Mouse (Mus musculus): ENCODE results near the gene Tro. TPM values are rescaled to one million over a fixed set of nuclear protein-coding genes. Genes with fewer than 3 reads are reported as not detected.
A peak's percentile ranks its signal among the peaks of the same experiment; 100 is the strongest.

The Tro gene
- polyA plus RNA-seq (2014; fragmentation: Nextera tagmentation; extraction: Ambion mirVana): 38.1 and 40.8 TPM in 2 replicates

DNA sequence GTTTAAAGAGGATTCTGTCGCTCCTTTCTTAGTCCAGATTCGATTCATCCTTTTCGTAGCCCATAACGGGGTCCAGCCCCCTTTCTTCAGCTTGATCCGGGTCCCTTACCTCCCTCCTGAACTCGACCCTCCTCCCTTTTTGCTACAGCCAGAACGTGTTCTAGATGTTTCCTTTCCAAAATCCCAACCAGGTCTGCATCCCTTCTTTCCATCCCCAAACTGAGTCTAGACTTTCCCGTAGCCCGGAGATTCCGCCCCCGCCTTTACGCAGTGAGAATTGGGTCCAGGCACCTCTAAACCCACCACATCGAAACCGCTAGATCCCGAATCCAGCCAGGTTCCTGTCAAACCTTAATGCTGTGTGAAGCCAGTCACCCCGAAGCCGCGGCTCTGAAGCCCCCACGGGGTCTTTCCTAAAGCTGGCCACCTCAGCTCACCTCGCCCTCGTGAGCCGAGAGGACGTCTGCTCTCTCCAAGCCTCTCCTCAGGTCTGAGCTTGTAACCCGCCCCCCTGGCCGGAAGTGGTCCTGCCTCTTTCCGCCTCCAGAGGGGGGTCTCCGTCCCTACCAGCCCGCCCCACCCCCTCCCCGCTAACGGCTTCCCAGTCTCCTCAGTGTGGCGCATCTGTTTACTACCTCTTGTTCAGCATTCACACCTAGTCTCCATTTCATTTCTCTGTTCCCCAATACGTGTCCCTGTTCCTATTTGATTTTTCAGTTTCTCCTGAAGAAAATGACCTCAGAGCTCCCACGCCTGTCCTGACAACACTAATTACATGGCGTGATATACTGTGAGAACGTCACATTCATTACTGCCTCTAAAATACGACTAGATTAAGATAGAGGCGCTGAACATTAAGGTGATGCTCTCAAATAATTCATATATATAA is at the start of gene Tro:
Gene Tro (minus strand): TSS at position 676 of the 889 bp plus-strand sequence.
- H3K4me3 ChIP-seq (ENCODE audit: low read depth, low read length): peak within 1 kb of the TSS; percentile 51
- H3K27me3 ChIP-seq (replicated peaks; ENCODE audit: control insufficient read depth, insufficient read depth, low read length): peaks cover 2% of the 10 kb centered on the region; the same call in 1 of the 2 replicates
- peak within 1 kb of the TSS; percentile 50 for H3K4me2 ChIP-seq (ENCODE audit: low read depth, low read length)
- H3K9ac ChIP-seq (ENCODE audit: low read depth, low read length): peak within 1 kb of the TSS; percentile 64
- ATAC-seq (ENCODE audit: low read depth) (peak; percentile 94), DNase-seq (ENCODE audit: low spot score) (peak; percentile 82)
- H3K9me3 ChIP-seq (ENCODE audit: control insufficient read depth, low read length): no peaks in the 10 kb centered on the region
- H3K27ac ChIP-seq (replicated peaks; ENCODE audit: low read depth, low read length): peak within 1 kb of the TSS; percentile 53
- no peaks in the 10 kb centered on the region for H3K4me1 ChIP-seq (ENCODE audit: control insufficient read depth, insufficient read depth, low read length)
- 0 out of 2 replicates have a peak, but pooled peaks cover 11% of the 10 kb centered on the region for H3K36me3 ChIP-seq (ENCODE audit: control insufficient read depth, insufficient read depth, low read length)
- WGBS: 27% methylated on average over 33 of the region's 37 CpGs

DNA sequence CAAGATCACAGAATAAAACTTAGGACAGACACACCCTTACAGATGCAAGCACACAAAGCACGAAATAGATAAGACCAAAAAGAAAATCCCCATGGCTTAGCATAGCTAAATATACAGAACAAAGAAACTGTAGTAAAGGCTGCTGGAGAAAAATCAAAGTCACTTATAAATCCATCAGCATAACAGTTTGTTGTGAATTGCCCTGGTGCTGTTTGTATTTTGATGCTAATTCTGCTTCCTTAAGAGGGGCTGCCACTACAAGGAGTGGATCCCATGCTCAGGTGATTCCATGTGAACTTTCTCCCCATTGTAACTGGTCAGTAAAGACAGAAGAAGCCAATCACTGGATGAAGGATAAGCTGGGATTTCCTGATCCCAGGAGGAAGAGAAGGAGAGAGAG is 20.1 kb upstream of the Tro start:
- 34% methylated on average over 1 of the region's 1 CpGs for WGBS

DNA sequence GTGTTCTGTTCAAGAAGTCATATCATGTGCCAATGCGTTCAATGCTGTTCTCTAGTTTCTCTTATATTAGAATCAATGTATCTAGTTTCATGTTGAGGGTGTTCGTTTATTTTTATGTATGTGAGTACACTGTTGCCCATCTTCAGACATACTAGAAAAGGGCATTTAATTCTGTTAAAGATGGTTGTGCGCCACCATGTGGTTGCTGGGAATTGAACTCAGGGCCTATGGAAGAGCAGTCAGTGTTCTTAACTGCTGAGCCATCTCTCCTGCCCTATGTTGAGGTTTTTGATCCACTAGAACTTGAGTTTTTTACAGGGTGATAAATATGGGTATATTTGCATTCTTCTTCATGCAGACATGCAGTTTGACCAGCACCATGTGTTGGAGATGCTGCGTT is 5.4 kb upstream of the Tro start:
- Histone ChIP-seq H3K36me3 (ENCODE audit: control insufficient read depth, insufficient read depth, low read length) (no peaks in the 10 kb centered on the region), H3K4me2 (ENCODE audit: low read depth, low read length) (no peak overlapping the region), H3K27me3 (replicated peaks; ENCODE audit: control insufficient read depth, insufficient read depth, low read length) (no peaks in the 10 kb centered on the region), H3K9ac (ENCODE audit: low read depth, low read length) (no peak overlapping the region), H3K9me3 (ENCODE audit: control insufficient read depth, low read length) (no peaks in the 10 kb centered on the region), H3K4me3 (ENCODE audit: low read depth, low read length) (no peak overlapping the region), H3K27ac (replicated peaks; ENCODE audit: low read depth, low read length) (no peak overlapping the region), H3K4me1 (ENCODE audit: control insufficient read depth, insufficient read depth, low read length) (no peaks in the 10 kb centered on the region)
- no peak for DNase-seq (ENCODE audit: low spot score)
- ATAC-seq (ENCODE audit: low read depth): no peak
- WGBS: 40% methylated on average over 4 of the region's 4 CpGs

More for the DNA sequence above, 20.1 kb upstream of the Tro start:
- no peak overlapping the region for H3K9ac ChIP-seq (ENCODE audit: low read depth, low read length)
- H3K36me3 ChIP-seq (ENCODE audit: control insufficient read depth, insufficient read depth, low read length): no peaks in the 10 kb centered on the region
- DNase-seq (ENCODE audit: low spot score): no peak
- no peaks in the 10 kb centered on the region for H3K9me3 ChIP-seq (ENCODE audit: control insufficient read depth, low read length)
- no peak overlapping the region for H3K4me3 ChIP-seq (ENCODE audit: low read depth, low read length)
- H3K27me3 ChIP-seq (replicated peaks; ENCODE audit: control insufficient read depth, insufficient read depth, low read length): no peaks in the 10 kb centered on the region
- no peak for ATAC-seq (ENCODE audit: low read depth)
- no peaks in the 10 kb centered on the region for H3K4me1 ChIP-seq (ENCODE audit: control insufficient read depth, insufficient read depth, low read length)
- no peak overlapping the region for H3K4me2 ChIP-seq (ENCODE audit: low read depth, low read length)
- no peak overlapping the region for H3K27ac ChIP-seq (replicated peaks; ENCODE audit: low read depth, low read length)

DNA sequence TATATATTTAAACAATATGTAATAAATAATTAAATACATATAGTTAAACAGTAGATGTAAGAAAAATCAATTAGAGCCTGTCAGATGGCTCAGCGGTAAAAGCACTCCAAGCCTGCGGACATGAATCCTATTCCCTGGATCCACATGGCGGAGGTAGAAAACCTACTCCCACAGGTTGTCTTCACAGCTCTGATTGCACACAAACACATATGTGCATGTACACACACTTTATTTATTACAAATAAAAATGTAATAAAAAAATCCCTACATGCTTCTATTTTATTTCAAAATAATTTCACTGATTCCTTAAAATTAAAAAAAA is 375 bp upstream of the Tro start:
- peaks cover 2% of the 10 kb centered on the region; the same call in 1 of the 2 replicates for H3K27me3 ChIP-seq (replicated peaks; ENCODE audit: control insufficient read depth, insufficient read depth, low read length)
- peak overlapping the region; percentile 51 for H3K4me3 ChIP-seq (ENCODE audit: low read depth, low read length)
- WGBS: 32% methylated on average over 3 of the region's 3 CpGs
- H3K4me1 ChIP-seq (ENCODE audit: control insufficient read depth, insufficient read depth, low read length): no peaks in the 10 kb centered on the region
- H3K9me3 ChIP-seq (ENCODE audit: control insufficient read depth, low read length): no peaks in the 10 kb centered on the region
- peak; percentile 26; the same call in 1 of the 2 replicates for ATAC-seq (ENCODE audit: low read depth)
- no peak overlapping the region for H3K9ac ChIP-seq (ENCODE audit: low read depth, low read length)
- peak overlapping the region; percentile 50 for H3K4me2 ChIP-seq (ENCODE audit: low read depth, low read length)
- DNase-seq (ENCODE audit: low spot score): no peak
- H3K27ac ChIP-seq (replicated peaks; ENCODE audit: low read depth, low read length): no peak overlapping the region
- 0 out of 2 replicates have a peak, but pooled peaks cover 9% of the 10 kb centered on the region for H3K36me3 ChIP-seq (ENCODE audit: control insufficient read depth, insufficient read depth, low read length)

DNA sequence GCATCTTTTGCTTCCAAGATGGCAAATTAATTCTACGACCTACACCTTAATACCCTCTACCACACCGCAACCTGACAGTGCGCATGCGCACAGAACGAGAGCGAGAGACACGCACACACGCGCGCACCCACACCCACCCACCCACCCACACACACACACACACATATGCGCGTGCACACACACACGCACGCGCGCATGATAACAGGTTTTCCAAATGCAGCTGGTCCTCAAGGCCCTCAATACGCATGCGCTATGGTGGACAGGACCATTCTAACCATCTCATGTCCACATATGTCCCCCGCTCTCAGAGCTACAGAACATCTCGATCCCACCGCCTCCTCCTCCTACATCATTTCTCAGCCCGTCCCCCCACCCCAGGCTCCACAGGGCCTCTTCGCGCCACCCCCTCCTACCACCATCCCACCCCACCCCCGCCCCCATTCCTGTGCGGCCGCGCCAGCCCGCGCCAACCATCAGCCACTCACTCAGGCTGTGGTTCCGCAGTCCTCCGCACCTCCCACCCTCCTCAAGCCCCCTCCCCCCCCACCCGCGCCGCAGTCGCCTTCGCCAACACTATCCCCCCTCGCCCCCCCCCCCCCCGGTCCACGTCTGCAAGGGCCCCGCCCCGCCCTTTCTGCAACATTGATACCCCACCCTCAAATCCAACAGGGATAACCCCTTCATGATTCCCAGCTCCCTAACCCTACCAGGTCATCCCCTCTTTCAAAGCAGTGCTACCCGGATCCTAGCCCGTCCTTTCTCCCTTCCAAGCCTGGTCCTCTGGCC is 1.1 kb downstream of the Tro start:
- H3K36me3 ChIP-seq (ENCODE audit: control insufficient read depth, insufficient read depth, low read length): 0 out of 2 replicates have a peak, but pooled peaks cover 11% of the 10 kb centered on the region
- H3K27me3 ChIP-seq (replicated peaks; ENCODE audit: control insufficient read depth, insufficient read depth, low read length): peaks cover 2% of the 10 kb centered on the region; the same call in 1 of the 2 replicates
- 49% methylated on average over 20 of the region's 44 CpGs for WGBS
- H3K4me3 ChIP-seq (ENCODE audit: low read depth, low read length): peak overlapping the region; percentile 51
- H3K9ac ChIP-seq (ENCODE audit: low read depth, low read length): peak overlapping the region; percentile 64
- DNase-seq (ENCODE audit: low spot score): peak; percentile 38
- peak; percentile 66; the same call in 1 of the 2 replicates for ATAC-seq (ENCODE audit: low read depth)
- H3K9me3 ChIP-seq (ENCODE audit: control insufficient read depth, low read length): no peaks in the 10 kb centered on the region
- H3K27ac ChIP-seq (replicated peaks; ENCODE audit: low read depth, low read length): peak overlapping the region; percentile 53
- H3K4me1 ChIP-seq (ENCODE audit: control insufficient read depth, insufficient read depth, low read length): no peaks in the 10 kb centered on the region
- peak overlapping the region; percentile 50 for H3K4me2 ChIP-seq (ENCODE audit: low read depth, low read length)

DNA sequence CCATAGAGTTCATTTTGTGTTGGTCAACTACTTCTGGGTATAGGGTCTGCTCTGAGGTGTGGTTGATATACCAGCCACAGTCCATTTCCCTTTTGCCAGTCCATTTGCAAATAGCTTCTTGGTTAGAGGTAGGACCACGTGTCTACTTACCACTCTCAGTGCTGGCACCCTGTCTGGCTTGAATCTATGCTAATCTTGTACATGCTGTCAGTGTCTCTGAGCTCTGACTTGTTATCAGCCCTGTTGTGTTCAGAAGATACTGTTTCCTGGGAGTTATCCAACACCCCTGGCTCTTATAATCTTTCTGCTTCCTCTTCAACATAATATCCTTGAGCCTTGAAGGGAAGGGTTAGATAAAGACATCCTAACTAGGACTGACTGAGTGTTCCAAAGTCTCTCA is 21.0 kb downstream of the Tro start:
- ATAC-seq (ENCODE audit: low read depth) (no peak), DNase-seq (ENCODE audit: low spot score) (no peak)
- WGBS: 83% methylated on average over 1 of the region's 1 CpGs
- no peak overlapping the region for H3K4me2 ChIP-seq (ENCODE audit: low read depth, low read length)
- no peak overlapping the region for H3K9ac ChIP-seq (ENCODE audit: low read depth, low read length)
- no peak overlapping the region for H3K27ac ChIP-seq (replicated peaks; ENCODE audit: low read depth, low read length)
- H3K4me1 ChIP-seq (ENCODE audit: control insufficient read depth, insufficient read depth, low read length): no peaks in the 10 kb centered on the region
- H3K36me3 ChIP-seq (ENCODE audit: control insufficient read depth, insufficient read depth, low read length): no peaks in the 10 kb centered on the region
- no peak overlapping the region for H3K4me3 ChIP-seq (ENCODE audit: low read depth, low read length)
- H3K27me3 ChIP-seq (replicated peaks; ENCODE audit: control insufficient read depth, insufficient read depth, low read length): no peaks in the 10 kb centered on the region
- H3K9me3 ChIP-seq (ENCODE audit: control insufficient read depth, low read length): no peaks in the 10 kb centered on the region

DNA sequence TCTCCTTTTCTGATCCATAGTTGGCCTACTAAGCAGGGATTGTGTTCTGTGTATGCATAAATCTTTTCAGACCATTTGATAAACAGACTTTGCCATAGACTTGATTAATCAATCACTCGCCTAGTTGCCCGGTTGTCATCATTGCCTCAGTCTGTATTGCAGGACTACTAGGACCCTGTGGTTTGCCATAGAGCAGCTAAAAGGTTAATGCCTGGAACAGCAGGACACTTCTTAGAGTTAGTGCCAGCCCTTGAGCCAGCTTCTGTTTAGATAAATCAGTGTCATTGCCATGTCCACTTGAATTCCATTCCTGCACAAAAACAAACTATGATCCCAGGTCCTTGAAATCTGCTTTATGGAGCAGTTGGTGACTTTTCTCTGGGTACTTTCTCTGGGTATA is 58.5 kb downstream of the Tro start:
- no peaks in the 10 kb centered on the region for H3K27me3 ChIP-seq (replicated peaks; ENCODE audit: control insufficient read depth, insufficient read depth, low read length)
- ATAC-seq (ENCODE audit: low read depth) (no peak), DNase-seq (ENCODE audit: low spot score) (no peak)
- no peaks in the 10 kb centered on the region for H3K9me3 ChIP-seq (ENCODE audit: control insufficient read depth, low read length)
- WGBS: 82% methylated on average over 2 of the region's 2 CpGs
- no peak overlapping the region for H3K27ac ChIP-seq (replicated peaks; ENCODE audit: low read depth, low read length)
- no peak overlapping the region for H3K4me3 ChIP-seq (ENCODE audit: low read depth, low read length)
- no peak overlapping the region for H3K9ac ChIP-seq (ENCODE audit: low read depth, low read length)
- H3K36me3 ChIP-seq (ENCODE audit: control insufficient read depth, insufficient read depth, low read length): no peaks in the 10 kb centered on the region
- H3K4me2 ChIP-seq (ENCODE audit: low read depth, low read length): no peak overlapping the region
- no peaks in the 10 kb centered on the region for H3K4me1 ChIP-seq (ENCODE audit: control insufficient read depth, insufficient read depth, low read length)

Measured in embryonic facial prominence, embryonic 14.5 days (tissue).